Mouse (Mus musculus) cerebellum, postnatal 10 days (tissue): ENCODE results near the gene 1700018G05Rik.
"Not testable (repeated sequence)": the region's sequence is repeated elsewhere in the genome, so short reads cannot be mapped to it uniquely, and the experiment has no call there.

Experiments
- DNase-seq, 2 experiments: peaks; one replicate each; pipeline ENCODE4 v3.0.0; 2021; ENCODE audit warnings: mixed read lengths in 2 of 2

Gene 1700018G05Rik

DNA sequence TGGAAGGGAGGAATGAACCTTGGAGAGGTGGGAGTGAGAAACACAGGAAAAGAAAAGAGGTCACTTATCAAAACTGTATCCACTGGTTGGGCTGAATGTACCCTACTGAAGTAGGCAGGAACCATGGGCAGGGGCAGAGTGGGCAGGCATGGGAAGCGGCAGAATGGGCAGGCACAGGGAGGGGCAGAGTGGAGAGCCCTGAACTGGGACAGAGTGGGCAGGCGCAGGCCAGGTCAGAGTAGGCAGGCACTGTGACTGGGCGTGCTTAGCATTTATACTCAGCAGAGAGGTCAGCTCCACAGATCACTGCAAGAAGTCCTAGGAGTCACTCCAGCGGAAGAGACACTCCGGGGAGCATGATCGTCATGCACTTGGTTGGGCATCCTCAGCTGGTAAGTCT, at the start of gene 1700018G05Rik:
Gene 1700018G05Rik (plus strand): TSS at position 301 of the 400 bp plus-strand sequence.
- DNase-seq = not testable (repeated sequence)

- not testable (repeated sequence) for DNase-seq
Measured at GRCm38 (mm10) chrX:102908587-102908986, 19.6 kb upstream of the 1700018G05Rik start, which contains the start of the genes Dmrtc1a and 1700011M02Rik. TSS of gene Dmrtc1a (minus strand) at chrX:102908687. TSS of gene 1700011M02Rik (plus strand) at chrX:102908905.

- not testable (repeated sequence) for DNase-seq
Measured at GRCm38 (mm10) chrX:102914823-102915222, 13.3 kb upstream of the 1700018G05Rik start.

GRCm38 (mm10) chrX:102926707-102927106, 1.5 kb upstream of the 1700018G05Rik start:
- DNase-seq = peak; percentile 72 to 76

GRCm38 (mm10) chrX:102932992-102933570, 4.9 kb downstream of the 1700018G05Rik start:
- DNase-seq = peak; percentile 6 to 21

DNA sequence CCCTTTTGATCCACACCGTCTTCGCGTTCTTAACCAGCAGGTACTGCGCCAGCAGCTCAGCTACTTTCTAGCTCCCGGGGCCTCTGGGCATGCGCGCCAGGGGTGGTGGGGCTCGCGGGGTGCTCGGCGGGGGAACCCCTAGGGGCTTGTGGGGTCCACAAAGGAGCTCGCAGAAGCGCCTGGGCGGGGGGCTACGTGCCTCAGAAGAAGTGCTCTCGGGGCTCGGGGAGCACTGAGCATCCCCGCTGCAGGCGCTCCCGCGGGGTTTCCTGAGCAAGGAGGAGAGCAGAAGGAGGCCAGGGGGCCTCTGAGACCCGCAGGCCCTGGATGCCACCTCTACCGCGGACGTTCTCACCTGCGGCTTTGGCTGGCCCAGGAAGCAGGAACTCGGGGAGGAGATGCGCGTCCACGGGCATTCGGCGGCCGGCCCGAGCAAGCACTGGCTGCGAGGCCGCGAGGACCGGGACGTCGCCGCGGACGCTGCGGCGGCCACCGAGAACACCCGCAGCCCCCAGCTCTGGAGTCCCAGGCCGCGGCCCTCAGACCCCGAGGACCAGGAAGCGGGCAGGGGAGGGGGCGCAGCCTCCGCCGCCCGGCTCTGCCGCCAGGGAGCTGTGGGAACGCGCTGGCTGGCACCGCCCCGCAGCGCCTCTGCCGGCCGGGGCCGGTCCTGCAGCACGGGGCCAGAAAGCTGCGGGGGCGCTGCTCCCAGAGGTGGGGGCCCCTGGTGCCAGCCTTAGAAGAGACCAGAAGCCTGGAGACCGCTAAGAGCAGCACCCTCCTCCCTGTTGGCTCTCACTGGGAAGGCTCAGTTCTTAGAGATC, 5.6 kb downstream of the 1700018G05Rik start:
- peak; percentile 78 to 80 for DNase-seq

GRCm38 (mm10) chrX:102934395-102934764, 6.2 kb downstream of the 1700018G05Rik start:
- DNase-seq = no peak

DNA sequence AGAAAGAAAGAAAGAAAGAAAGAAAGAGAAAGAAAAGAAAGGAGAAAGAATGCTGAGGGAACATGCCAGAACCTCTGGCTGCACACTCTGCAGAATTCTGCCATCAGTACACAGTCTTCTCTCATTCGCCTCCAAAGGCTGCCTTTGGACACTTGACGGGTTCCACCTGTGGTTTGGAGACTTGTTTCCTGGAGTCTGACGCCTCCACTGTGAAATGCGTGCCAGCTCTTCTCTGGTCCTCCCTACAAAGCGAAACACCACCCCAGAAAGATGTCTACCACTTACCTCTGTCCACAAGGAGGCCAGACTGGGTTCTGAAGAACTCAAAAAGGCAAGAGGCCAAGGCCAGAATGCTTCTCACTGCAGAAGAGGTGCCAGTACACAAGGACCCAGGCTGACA, 8.6 kb downstream of the 1700018G05Rik start:
- no peak for DNase-seq

- DNase-seq = not testable (repeated sequence)
Measured at GRCm38 (mm10) chrX:102950136-102950535, 22.0 kb downstream of the 1700018G05Rik start.

GRCm38 (mm10) chrX:102958917-102959316, 30.7 kb downstream of the 1700018G05Rik start:
- DNase-seq = peak; percentile 59 to 68

DNA sequence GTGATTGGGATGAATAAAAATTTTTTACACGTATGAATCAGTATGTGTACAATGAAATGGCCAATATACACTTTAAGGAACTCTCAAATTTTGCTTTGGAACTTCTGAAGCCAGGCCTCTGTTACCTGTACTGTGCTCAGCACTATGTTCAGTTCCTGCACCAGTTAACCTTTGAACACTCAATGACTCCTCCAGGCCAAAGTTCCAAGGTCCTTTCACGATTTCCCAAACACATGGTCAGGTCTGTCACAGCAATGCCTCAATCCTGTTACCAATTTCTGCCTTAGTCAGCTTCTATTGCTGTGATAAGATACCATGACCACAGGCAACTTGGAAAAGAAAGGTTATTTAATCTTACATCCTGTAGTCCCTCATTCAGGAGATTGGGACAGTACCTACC, 32.4 kb downstream of the 1700018G05Rik start:
- DNase-seq = no peak
